Mouse (Mus musculus) adrenal gland, adult 18-20 months (tissue): ENCODE results near the gene Gramd2. TPM values are rescaled to one million over a fixed set of nuclear protein-coding genes. Genes with fewer than 3 reads are reported as not detected.
"Not testable (repeated sequence)": the region's sequence is repeated elsewhere in the genome, so short reads cannot be mapped to it uniquely, and the experiment has no call there.

Experiments used
- DNase-seq, 2 experiments: peaks; one replicate each; pipeline ENCODE4 v3.0.0; 2021 to 2022; ENCODE audit warnings: low spot score in 2 of 2
- total RNA-seq, 2 experiments: library from RNA; stranded (reverse); gene quantifications; 1 replicate in 1 of 2; 2 replicates in 1 of 2; pipeline ENCODE4 v1.2.3; 2021

Gramd2 gene
- total RNA-seq, 2 experiments from 2014 or later = 0.13 to 0.64 TPM

GRCm38 (mm10) chr9:59718237-59718636 lies 38.3 kb downstream of the Gramd2 start:
- no peak for DNase-seq

- DNase-seq = no peak
These were observed 41.2 kb downstream of the Gramd2 start for GRCm38 (mm10) chr9:59721144-59721543.

GRCm38 (mm10) chr9:59723096-59723657 lies 43.2 kb downstream of the Gramd2 start:
- peak; percentile 50 to 53 for DNase-seq

GRCm38 (mm10) chr9:59723791-59724442 lies 44.0 kb downstream of the Gramd2 start:
- no peak for DNase-seq

- no peak for DNase-seq
These were observed 45.6 kb downstream of the Gramd2 start for GRCm38 (mm10) chr9:59725515-59725914.

GRCm38 (mm10) chr9:59727569-59728286 lies 47.8 kb downstream of the Gramd2 start:
- DNase-seq = no peak

GRCm38 (mm10) chr9:59731136-59731535 lies 51.2 kb downstream of the Gramd2 start:
- no peak for DNase-seq

- no peak for DNase-seq
These were observed 53.1 kb downstream of the Gramd2 start for GRCm38 (mm10) chr9:59733075-59733474.

- no peak for DNase-seq
These were observed 55.5 kb downstream of the Gramd2 start for GRCm38 (mm10) chr9:59735394-59735793.

- DNase-seq = no peak
These were observed 60.6 kb downstream of the Gramd2 start for GRCm38 (mm10) chr9:59740593-59740992.

- DNase-seq = no peak
These were observed 64.0 kb downstream of the Gramd2 start for GRCm38 (mm10) chr9:59743903-59744302.

GRCm38 (mm10) chr9:59748387-59748786 lies 68.4 kb downstream of the Gramd2 start:
- DNase-seq = no peak

- no peak for DNase-seq
These were observed 69.0 kb downstream of the Gramd2 start for GRCm38 (mm10) chr9:59748969-59749368.

GRCm38 (mm10) chr9:59749581-59750265 lies 69.8 kb downstream of the Gramd2 start:
- DNase-seq = no peak

- DNase-seq = peak; percentile 100
These were observed 70.5 kb downstream of the Gramd2 start, which contains the start of the genes Senp8 and Myo9a for GRCm38 (mm10) chr9:59750267-59751065. Gene Senp8 (minus strand): TSS chr9:59750710. Gene Myo9a (plus strand): TSS chr9:59750896.

- DNase-seq = peak; percentile 88 to 90
These were observed 71.2 kb downstream of the Gramd2 start for GRCm38 (mm10) chr9:59751066-59751581.

- no peak for DNase-seq
These were observed 72.0 kb downstream of the Gramd2 start for GRCm38 (mm10) chr9:59751966-59752365.

- DNase-seq = no peak
These were observed 75.3 kb downstream of the Gramd2 start for GRCm38 (mm10) chr9:59755199-59755598.

GRCm38 (mm10) chr9:59757016-59757415 lies 77.1 kb downstream of the Gramd2 start:
- DNase-seq = not testable (repeated sequence)

GRCm38 (mm10) chr9:59760515-59760914 lies 80.6 kb downstream of the Gramd2 start:
- no peak for DNase-seq
